Mouse (Mus musculus) erythroblast, embryonic 14.5 days (primary cell): Measurements from ENCODE around the gene Megf9.

Source experiments
- GATA1 ChIP-seq: IDR thresholded peaks from 2 replicates; pipeline ENCODE4 v1.6.1; 2012; ENCODE audit warnings: low read length, inconsistent platforms, mixed read lengths
- TAL1 ChIP-seq: IDR thresholded peaks from 3 replicates; pipeline ENCODE4 v1.6.1; 2012; ENCODE audit warnings: low read length, inconsistent platforms, mixed read lengths

DNA sequence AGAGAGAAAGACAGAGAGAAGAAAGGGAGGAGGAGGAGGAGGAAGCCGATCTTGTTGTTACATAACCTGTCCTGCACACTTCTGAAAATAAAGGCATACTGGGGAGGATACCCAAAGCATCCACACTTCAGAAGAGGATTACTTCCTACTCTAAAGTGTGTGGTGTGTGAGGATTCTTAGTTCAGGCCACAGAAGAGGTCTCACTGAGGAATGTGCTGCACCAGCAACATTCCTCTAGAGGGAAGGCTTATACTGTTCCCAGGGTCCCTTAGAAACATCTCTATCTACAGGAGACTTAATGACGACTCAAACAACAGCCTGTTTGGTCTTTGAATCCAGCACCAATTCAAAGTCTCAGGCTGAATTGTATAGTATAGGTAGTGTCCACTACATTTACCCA lies 114.6 kb downstream of the Megf9 start:
- no peak for TF ChIP-seq GATA1
- no peak for TF ChIP-seq TAL1
